Mouse (Mus musculus) megakaryocyte, embryonic 14.5 days (primary cell): ENCODE results near the gene Unc93a2.
"Not testable (repeated sequence)": the region's sequence is repeated elsewhere in the genome, so short reads cannot be mapped to it uniquely, and the experiment has no call there.

ENCODE experiments used
- FLI1 ChIP-seq: IDR thresholded peaks from 2 replicates; pipeline ENCODE4 v1.6.1; 2012; ENCODE audit warnings: low read length, inconsistent platforms, mixed read lengths
- GATA1 ChIP-seq: IDR thresholded peaks from 3 replicates; pipeline ENCODE4 v1.6.1; 2012; ENCODE audit warnings: mixed read lengths, low read length, inconsistent platforms, borderline replicate concordance

DNA sequence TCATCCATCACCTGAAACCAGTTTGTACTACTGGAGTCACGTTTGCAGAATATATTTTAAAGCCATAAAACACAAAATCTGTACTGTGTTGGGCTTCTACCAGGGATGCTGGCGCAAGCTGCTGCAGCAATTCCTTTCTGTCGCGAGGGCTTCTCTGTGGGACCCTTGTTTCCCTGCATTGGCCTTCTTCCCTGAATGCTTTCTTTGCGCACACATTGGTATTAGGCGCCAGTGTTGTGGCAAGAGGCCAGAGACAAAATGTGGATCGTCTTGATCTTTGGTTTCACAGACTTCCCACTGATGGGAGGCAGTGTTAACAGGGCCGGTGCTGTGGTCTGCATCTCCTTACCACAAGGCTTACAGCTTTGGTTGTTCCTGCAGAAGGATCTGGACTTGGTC, 3.7 kb upstream of the Unc93a2 start:
- not testable (repeated sequence) for TF ChIP-seq GATA1, FLI1
